Mouse (Mus musculus) cerebellum, postnatal 10 days (tissue): ENCODE measurements around the gene Dld.
A peak's percentile ranks its signal among the peaks of the same experiment; 100 is the strongest.

Experiments
- DNase-seq, 2 experiments: peaks; one replicate each; pipeline ENCODE4 v3.0.0; 2021; ENCODE audit warnings: mixed read lengths in 2 of 2

The Dld gene

GRCm38 (mm10) chr12:31350944-31351928 is at the start of gene Dld:
Dld (minus strand) TSS chr12:31351453.
- DNase-seq: peak; percentile 96 to 98

- DNase-seq: no peak
These were observed 49.6 kb upstream of the Dld start for GRCm38 (mm10) chr12:31400821-31401220.

- no peak for DNase-seq
These were observed 46.5 kb upstream of the Dld start for GRCm38 (mm10) chr12:31397709-31398108.

GRCm38 (mm10) chr12:31395895-31396294 is 44.6 kb upstream of the Dld start:
- no peak for DNase-seq

GRCm38 (mm10) chr12:31391696-31392095 is 40.4 kb upstream of the Dld start:
- DNase-seq: no peak

GRCm38 (mm10) chr12:31390571-31390970 is 39.3 kb upstream of the Dld start, which contains the start of gene Slc26a3:
Slc26a3 (plus strand) TSS chr12:31390871.
- DNase-seq: no peak

GRCm38 (mm10) chr12:31387303-31387702 is 36.0 kb upstream of the Dld start:
- DNase-seq: no peak

- no peak for DNase-seq
These were observed 31.2 kb upstream of the Dld start for GRCm38 (mm10) chr12:31382451-31382850.

- peak; percentile 70 to 76 for DNase-seq
These were observed 29.6 kb upstream of the Dld start for GRCm38 (mm10) chr12:31380878-31381277.

GRCm38 (mm10) chr12:31377241-31377640 is 26.0 kb upstream of the Dld start:
- no peak for DNase-seq

- peak; percentile 30 to 36 for DNase-seq
These were observed 25.2 kb upstream of the Dld start for GRCm38 (mm10) chr12:31376326-31376950.

- no peak for DNase-seq
These were observed 24.0 kb upstream of the Dld start for GRCm38 (mm10) chr12:31375283-31375615.

GRCm38 (mm10) chr12:31374603-31375282 is 23.5 kb upstream of the Dld start:
- peak; percentile 86 to 91 for DNase-seq

- DNase-seq: peak in 1 of 2 experiments; percentile 16
These were observed 18.4 kb upstream of the Dld start for GRCm38 (mm10) chr12:31369656-31370055.

GRCm38 (mm10) chr12:31369118-31369517 is 17.9 kb upstream of the Dld start:
- no peak for DNase-seq

GRCm38 (mm10) chr12:31367721-31368120 is 16.5 kb upstream of the Dld start:
- DNase-seq: no peak

GRCm38 (mm10) chr12:31366428-31366827 is 15.2 kb upstream of the Dld start:
- no peak for DNase-seq

- DNase-seq: no peak
These were observed 886 bp downstream of the Dld start for GRCm38 (mm10) chr12:31350191-31350943.

GRCm38 (mm10) chr12:31333261-31333660 is 18.0 kb downstream of the Dld start:
- no peak for DNase-seq

- DNase-seq: no peak
These were observed 24.1 kb downstream of the Dld start for GRCm38 (mm10) chr12:31327139-31327538.

GRCm38 (mm10) chr12:31323136-31323695 is 28.0 kb downstream of the Dld start:
- DNase-seq: no peak

- DNase-seq: peak in 1 of 2 experiments; percentile 52
These were observed 29.7 kb downstream of the Dld start for GRCm38 (mm10) chr12:31321532-31321931.
